ENCODE assay signal across 8 mouse cellular contexts in the genomic region with DNA sequence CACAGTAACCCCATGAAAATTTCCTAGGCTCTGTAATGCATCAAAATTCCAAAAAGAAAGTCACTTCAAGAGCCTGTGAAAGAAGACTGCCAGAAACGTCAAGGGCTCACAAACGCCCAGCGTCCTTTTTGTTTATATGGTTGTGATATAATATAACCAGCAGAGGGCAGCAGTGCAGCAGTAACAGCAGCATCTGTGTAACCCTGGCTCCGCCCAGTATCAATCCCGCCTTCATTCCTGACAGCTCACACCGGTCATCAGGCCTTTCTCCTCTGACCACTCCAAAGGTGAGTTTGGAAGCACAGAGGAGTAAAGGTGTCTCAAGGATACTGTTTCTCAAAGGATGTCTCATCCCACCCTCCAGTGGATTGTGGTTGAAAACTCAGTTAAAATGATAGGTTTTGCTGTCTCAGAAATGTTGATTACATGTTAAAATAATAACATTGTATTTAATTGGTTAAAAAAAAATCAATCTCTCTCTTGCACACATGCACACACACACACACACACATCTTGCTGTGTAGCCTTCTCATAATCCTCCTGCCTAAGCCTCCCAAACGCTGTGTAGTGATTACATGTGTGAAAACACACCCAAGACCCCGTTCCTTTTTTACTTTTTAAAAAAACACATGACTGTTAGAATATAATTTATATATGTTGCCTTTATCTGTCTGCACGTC. TPM values are rescaled to one million over a fixed set of nuclear protein-coding genes. Genes with fewer than 3 reads are reported as not detected.
DNase-seq lines count a peak whose midpoint lies in the region; ATAC-seq and TF ChIP-seq lines count a peak whose summit lies in the region.

No protein-coding gene starts in this region.

- ATAC-seq in hindbrain, postnatal 0 days, result peak; percentile 78
- peak; percentile 96 for ATAC-seq in megakaryocyte progenitor cell, adult 5-6 weeks (replicated peaks; ENCODE audit: poor library complexity)

- WGBS in heart, embryonic 10.5 days, result 43% methylated on average over 9 of the region's 9 CpGs
- 32% methylated on average over 9 of the region's 9 CpGs for WGBS in hindbrain, postnatal 0 days

- DNase-seq in heart, adult 11 months, result peak; percentile 95
- DNase-seq in heart, embryonic 10.5 days (ENCODE audit: low spot score), result no peak
- DNase-seq in cerebellum, postnatal 10 days, result peak; percentile 86 to 91
- DNase-seq in frontal cortex, postnatal 14 days (ENCODE audit: low spot score in 2 of 2), result peak; percentile 34 to 45
- DNase-seq in hindbrain, postnatal 0 days (ENCODE audit: low spot score), result peak; percentile 91
- peak; percentile 44 to 48 for DNase-seq in layer of hippocampus, postnatal 36 days
- DNase-seq in right cerebral cortex, postnatal 10 days (ENCODE audit: low spot score in 2 of 2), result peak; percentile 75 to 76

- H3K4me2 ChIP-seq in hindbrain, postnatal 0 days (ENCODE audit: low read depth, low read length), result peak overlapping the region; percentile 38; the same call in 1 of the 2 replicates

- H3K27ac ChIP-seq in heart, embryonic 10.5 days, result no peak overlapping the region
- H3K27ac ChIP-seq in hindbrain, postnatal 0 days, result no peak overlapping the region

- H3K9me3 ChIP-seq in heart, embryonic 10.5 days, result no peaks in the 10 kb centered on the region
- no peaks in the 10 kb centered on the region for H3K9me3 ChIP-seq in hindbrain, postnatal 0 days (ENCODE audit: low read length)

- TF ChIP-seq CTCF in hindbrain, postnatal 0 days (IDR thresholded peaks at IDR 0.05; ENCODE audit: low read depth), result peak; percentile 90

- H3K27me3 ChIP-seq in heart, embryonic 10.5 days (ENCODE audit: insufficient read depth, poor library complexity, severe bottlenecking), result no peaks in the 10 kb centered on the region
- H3K27me3 ChIP-seq in hindbrain, postnatal 0 days (ENCODE audit: insufficient read depth, low read length), result no peaks in the 10 kb centered on the region

- H3K4me3 ChIP-seq in heart, embryonic 10.5 days, result no peak overlapping the region
- H3K4me3 ChIP-seq in hindbrain, postnatal 0 days (ENCODE audit: low read length), result no peak overlapping the region

- no peaks in the 10 kb centered on the region for H3K36me3 ChIP-seq in heart, embryonic 10.5 days
- no peaks in the 10 kb centered on the region for H3K36me3 ChIP-seq in hindbrain, postnatal 0 days (ENCODE audit: insufficient read depth, low read length)

- H3K4me1 ChIP-seq in heart, embryonic 10.5 days, result peaks cover 35% of the 10 kb centered on the region
- H3K4me1 ChIP-seq in hindbrain, postnatal 0 days (ENCODE audit: insufficient read depth, low read length), result peaks cover 4% of the 10 kb centered on the region; the same call in 1 of the 2 replicates

- no peak overlapping the region; the same call in 1 of the 2 replicates for H3K9ac ChIP-seq in hindbrain, postnatal 0 days (replicated peaks; ENCODE audit: low read length)

RNA-seq across cellular contexts. Expression of gene Slc26a3, which starts 15.9 kb away (rescaled TPM):
- polyA plus RNA-seq in heart, embryonic 10.5 days (2016; fragmentation: Nextera tagmentation; extraction: Ambion mirVana), result 0.13 TPM in 1 of 2 replicates, not detected in the other
- total RNA-seq in hindbrain, postnatal 0 days (2014; rRNA removed), result 0.18 TPM in 1 of 2 replicates, not detected in the other
- polyA plus RNA-seq in hindbrain, postnatal 0 days (2015; fragmentation: Nextera tagmentation; extraction: Ambion mirVana), result 0.05 and 0.08 TPM in 2 replicates
- total RNA-seq in layer of hippocampus, postnatal 36 days (2021), result under 1 TPM; 0.18 to 0.52 TPM
- total RNA-seq in megakaryocyte progenitor cell, adult 5-6 weeks (2015), result not detected in 2 replicates
- not detected in 2 replicates for total RNA-seq in megakaryocyte progenitor cell, adult 5-6 weeks (2017)

RNA-seq across cellular contexts. Expression of gene Dld, which starts 23.5 kb away (rescaled TPM):
- polyA plus RNA-seq in heart, embryonic 10.5 days (2016; fragmentation: Nextera tagmentation; extraction: Ambion mirVana), result 166 and 209 TPM in 2 replicates
- total RNA-seq in hindbrain, postnatal 0 days (2014; rRNA removed), result 28.4 and 39.5 TPM in 2 replicates
- 128 and 138 TPM in 2 replicates for polyA plus RNA-seq in hindbrain, postnatal 0 days (2015; fragmentation: Nextera tagmentation; extraction: Ambion mirVana)
- 100 to 1,000 TPM; 108 to 114 TPM for total RNA-seq in layer of hippocampus, postnatal 36 days (2021)
- total RNA-seq in megakaryocyte progenitor cell, adult 5-6 weeks (2015), result 105 and 114 TPM in 2 replicates
- 129 and 149 TPM in 2 replicates for total RNA-seq in megakaryocyte progenitor cell, adult 5-6 weeks (2017)
